Mouse (Mus musculus): ENCODE measurements at regions not wholly inside any gene's neighbourhood (a gene's known extent, or its start where the extent isn't known, plus 50 kb on each side); places are given as distances from the start of the nearest gene placed in this dataset.
"Not testable (repeated sequence)": the region's sequence is repeated elsewhere in the genome, so short reads cannot be mapped to it uniquely, and the experiment has no call there.

DNA sequence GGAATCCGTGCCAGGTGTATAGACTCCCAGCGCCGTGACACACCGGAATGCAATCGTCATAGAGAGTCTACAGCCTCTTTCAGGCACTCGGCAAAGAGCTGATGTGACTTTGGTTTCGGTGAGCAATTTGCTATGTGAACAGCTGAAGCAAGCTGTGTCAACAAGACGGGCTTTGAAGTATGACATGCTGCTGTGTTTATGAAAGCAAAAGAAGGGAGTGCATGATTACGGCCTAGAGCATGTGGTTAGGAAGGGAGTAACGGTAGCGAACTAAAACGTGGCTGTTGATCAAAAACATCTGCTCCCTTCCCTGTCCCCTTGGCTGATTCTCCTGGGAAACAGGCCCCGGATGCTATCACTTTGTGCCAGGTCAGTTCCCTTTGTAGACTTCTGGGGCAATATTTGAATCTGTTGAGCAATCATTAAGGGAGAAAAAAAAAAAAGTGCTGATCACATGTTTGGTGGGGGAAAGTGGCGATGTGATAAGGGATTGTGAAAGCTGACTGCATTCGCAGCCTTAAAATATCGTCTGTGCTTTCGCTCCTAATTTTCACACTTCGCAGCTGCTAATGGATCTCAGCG is 764.3 kb downstream of the Robo2 start:
- peak; percentile 56 for DNase-seq

DNA sequence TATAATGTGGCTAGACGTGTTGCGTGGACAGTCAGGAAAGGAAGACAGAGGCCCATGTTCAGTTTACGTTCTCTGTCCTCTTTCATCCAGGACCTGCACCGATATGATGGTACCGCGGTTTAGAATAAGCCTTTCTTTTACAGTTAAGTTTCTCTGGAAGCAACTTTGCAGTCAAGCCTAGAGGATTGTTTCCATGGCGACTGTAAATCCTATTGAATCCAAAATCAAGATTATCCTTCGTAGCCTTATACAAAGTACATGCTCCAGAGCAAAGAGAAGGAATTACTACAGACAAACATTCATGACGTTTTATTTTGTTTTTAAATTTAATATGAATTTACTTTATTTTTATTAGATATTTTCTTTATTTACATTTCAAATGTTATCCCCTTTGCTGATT is 798.6 kb downstream of the Robo2 start:
- DNase-seq, result no peak

DNA sequence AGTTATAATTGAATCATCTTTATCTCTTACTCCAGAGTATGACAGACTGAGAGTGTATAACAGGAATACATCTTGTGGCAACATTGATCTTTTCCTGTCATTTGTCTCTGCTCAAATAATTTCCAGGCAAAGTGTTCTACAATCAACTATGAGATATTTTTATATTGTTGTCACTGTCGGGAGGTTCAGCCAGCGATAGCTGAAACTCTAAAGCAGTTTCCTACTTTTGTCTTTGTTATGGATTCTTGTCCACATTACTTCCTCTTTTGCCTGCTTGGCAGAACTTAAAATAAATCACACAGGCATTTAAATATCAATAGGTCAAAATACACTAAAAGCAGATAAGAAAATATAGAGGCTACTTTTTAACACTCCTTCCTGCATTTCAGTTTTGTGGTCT is 820.2 kb downstream of the Robo2 start:
- DNase-seq, result peak; percentile 3

DNA sequence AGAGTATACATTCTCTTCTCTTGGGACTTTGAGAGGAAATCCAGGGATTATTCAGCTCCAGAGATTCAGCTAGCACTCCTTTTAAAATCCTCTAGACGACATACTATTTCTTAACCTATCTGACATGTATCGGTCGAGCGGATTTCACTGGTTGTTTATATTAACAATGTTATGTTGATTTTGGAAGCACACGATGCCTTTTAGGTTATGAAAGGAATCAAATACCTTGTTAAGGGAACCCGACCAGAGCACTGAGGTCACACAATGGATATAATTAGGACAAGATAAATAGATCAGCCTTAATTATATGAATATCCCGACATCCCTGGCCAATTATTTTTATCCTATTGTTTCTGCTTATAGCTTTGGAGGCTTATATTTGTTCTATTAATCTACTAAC is 850.4 kb downstream of the Robo2 start:
- no peak for DNase-seq

DNA sequence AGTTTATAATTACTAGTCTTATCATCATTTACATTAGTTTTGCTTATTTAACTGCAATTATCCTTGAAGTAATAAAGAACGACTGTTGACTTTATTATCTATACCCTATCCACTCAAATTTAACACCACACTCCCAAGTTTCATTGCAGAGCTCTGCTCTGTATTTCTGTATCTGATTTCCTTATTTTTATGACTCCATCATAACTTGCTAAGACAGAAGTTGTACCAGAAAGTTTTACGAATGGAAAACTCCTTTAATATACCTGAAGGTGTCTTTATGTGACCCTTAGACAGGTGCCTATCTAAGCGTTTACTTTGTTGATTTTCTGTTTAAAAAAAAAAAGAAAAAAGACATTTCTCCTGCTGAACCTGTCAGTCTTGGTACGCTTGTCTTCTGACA is 854.7 kb downstream of the Robo2 start:
- DNase-seq, result no peak

DNA sequence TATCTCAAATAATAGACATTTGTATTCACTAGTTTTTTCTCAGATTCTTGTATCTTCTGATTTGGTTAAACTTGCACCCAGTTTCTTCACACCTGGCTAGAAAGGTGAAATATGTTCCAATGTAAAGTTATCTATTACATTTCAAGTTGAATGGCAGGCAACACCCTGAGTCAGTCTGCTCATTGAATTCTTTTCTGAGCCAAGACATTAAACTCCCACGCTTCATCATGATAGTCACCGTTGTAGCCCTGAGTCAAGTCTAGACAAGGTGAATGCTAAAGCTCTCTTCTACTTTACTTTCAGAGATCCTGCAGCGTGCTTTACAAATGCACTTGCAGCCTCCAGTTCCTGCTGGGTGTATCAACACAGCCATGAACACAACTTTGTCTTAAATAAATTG is 868.0 kb downstream of the Robo2 start:
- DNase-seq, result no peak

DNA sequence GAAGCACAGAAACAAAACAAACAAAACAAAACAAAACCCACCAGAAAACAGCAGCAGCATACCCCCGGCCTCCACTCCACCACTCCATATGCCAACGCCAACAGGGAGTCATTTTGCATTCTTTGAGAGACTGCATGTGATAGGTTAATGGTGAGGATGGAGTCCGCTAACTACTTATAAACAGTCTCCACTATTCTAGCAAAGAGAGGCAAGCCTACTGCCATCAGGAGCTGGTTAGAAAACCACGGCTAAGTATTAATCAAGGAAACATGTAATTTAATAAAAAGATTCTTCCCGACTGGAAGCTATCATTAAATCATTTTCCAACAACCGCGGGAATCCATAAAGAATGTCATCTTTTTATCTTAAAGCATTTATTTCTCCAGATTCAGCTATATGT is 873.6 kb downstream of the Robo2 start:
- DNase-seq, result no peak

DNA sequence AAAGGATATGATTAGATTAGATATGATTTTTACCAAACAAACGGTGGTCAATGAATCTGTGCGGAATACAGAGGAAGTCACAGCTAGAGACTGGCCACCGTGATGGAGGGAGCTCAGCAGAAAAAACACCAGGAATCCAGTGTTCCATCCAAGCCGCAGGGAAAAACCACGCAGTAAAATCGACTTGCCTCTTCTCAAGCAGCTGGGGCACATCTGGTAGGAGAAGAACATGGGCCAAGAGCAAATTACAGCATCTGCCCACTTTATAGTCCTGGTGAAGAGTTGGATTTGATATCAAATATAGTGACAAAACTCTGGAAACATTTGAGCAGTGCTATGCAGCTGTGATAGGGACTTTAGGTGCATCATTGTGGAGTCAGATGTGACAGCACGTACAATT is 874.1 kb downstream of the Robo2 start:
- peak; percentile 2 for DNase-seq

DNA sequence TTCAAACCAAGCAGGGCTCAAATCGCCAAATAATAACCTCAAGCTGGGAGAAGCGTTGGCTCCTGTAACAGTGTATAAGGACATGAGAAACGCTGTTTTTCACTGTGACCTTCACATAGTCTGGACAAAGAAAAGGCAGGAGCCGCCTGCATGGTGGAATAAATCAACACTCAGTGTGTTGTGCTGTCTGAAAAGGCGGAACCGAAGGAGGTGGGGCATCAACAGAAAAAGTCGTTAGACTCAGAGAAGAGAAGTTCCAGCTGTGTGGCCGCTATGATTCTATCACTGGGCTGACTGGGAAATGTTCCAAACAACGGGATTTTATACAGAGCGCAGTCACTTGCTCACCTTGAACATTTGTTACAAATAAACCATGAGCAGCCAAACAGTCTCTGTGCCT is 881.4 kb downstream of the Robo2 start:
- peak; percentile 43 for DNase-seq

DNA sequence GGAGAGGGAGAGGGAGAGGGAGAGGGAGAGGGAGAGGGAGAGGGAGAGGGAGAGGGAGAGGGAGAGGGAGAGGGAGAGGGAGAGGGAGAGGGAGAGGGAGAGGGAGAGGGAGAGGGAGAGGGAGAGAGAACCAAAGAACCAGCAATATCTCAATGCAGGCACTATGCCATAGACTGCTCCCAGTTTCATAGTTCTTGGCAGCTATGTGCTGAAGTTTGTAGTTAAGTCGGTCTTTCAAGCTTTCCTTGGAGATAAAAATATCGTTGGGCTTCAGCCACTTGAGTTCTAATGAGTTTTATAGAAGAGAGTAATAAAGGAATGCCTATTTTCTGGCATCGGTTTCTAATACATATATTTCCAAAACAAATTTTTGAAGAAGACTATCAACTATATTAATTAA is 888.7 kb downstream of the Robo2 start:
- DNase-seq, result not testable (repeated sequence)

DNA sequence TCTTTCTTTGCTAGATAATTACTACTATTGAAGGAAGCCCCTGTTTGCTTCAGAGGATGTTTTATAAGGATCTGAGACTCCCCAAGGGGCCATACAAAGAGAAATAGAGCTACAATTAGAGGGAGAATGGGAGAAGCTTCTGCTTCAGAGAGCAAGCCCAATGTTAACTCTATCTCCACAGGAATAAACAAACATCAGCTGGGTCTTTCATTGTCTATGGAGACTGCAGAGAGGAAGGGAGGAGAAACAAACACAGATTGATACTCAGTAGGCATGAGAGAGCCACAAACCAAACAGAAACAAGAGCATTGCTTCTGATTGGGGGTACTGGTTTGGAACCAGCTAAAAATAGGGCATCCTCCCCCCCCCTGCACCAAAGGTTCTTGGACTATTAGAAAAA is 906.9 kb downstream of the Robo2 start:
- DNase-seq, result no peak

DNA sequence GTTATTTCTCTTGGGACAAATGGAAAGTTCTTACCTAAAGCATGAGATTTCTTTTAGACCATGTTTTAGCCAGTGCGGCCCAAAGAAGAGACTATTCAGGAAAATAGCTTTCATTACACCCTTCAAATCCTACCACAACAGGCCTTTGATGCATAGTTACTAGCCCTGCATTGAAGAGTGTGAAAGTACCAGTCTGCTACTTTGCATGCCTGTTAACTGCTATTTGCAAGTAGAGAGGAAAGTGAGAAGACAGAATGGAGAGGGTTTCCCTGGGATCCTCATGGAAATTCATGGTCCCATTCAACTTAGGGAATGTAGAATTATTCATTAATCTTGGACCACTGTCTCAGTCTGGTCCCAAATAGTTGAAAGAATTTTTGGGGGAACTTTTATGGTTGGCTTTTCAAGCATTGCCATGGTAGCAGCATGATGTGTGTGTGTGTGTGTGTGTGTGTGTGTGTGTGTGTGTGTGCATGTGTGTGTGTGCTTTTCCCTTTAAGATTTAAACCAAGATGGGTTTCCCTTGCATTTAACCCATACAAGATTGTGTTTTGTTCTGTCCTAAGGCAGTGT is 912.9 kb downstream of the Robo2 start:
- no peak for DNase-seq

DNA sequence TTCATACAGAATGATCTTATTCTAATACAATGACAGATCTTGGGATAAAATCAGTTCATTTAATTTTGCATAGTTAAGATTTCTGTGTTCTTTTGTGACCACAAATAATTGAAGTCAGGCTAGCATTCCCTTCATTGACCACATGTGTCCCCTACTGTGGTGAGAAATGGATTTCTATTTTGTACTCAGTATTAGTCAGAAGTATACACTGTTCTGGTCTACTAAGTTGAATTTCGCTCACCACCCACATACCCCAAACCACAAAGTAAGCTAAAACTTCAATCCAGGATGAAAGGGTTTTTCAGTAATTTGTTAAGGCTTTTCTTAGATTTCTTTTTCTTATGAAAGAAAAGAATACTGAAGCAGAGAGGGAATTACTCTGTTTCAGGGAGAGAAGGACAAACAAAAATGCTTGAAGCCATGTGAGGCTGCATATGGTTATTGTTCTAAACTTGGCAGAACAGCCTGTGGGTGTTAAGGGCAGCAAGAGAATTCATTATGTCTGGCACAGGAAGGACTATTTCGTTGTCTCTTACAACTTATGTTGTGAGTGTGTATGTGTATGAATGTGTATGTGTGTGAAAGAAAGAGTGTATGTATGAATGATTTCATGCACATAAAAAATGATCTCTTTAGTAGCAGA is 928.3 kb downstream of the Robo2 start:
- no peak for DNase-seq

DNA sequence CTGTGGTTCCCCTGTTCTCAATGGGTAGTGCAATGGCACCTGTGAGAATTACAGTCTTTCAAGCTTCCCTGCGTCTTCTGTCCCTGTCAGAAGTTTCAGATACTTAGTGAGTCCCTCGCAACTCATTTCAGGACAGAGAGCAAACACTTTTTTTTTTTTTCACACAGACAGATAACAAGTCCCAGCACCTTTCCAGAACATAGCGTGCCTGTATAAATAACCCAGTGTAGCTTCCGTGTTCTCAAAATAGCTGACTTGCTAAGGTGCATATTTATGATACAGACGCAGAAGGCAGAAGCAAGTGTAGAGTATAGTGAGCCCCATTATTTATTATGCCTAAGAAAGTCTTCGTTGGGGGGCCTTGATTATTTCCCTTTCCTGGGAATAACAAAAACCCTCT is 929.4 kb downstream of the Robo2 start:
- DNase-seq, result no peak

DNA sequence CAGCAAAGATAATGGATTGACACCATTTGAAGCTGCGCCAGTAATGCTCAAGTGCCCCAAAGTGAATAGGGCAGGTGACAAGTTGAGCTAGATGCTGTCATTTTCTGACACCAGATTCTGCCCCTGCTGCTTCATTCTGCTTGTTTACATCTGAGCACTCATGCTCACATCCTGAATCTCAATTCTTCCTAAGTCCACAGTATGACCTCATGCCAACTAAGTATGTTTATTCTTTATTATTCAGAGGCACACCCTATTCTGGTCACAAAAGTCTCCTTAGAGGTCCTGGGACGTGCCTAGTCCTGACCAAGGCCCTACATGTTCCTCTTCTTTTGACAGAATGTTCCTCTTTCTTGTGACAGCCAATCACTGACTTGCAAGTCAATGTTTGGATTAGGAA is 938.1 kb downstream of the Robo2 start:
- no peak for DNase-seq

DNA sequence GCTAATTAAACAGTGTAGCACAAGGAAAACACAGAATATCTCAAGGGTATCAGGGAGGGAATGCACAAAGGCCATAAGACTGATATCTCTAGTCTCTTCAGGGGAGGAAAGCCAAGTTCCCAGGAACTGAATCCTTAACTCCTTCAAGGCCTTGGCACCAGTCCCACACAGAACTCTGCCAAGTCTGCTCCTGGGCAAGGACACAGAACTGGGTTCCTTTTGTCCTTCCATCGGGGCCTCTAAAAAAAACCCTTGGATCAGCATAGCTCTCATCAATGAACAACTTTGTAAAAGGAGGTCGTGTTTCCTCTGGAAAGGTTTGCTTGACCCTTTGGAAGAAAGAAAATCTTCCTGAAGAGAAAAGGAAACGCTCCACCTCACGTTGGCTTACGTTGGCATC is 940.1 kb downstream of the Robo2 start:
- peak; percentile 25 for DNase-seq

DNA sequence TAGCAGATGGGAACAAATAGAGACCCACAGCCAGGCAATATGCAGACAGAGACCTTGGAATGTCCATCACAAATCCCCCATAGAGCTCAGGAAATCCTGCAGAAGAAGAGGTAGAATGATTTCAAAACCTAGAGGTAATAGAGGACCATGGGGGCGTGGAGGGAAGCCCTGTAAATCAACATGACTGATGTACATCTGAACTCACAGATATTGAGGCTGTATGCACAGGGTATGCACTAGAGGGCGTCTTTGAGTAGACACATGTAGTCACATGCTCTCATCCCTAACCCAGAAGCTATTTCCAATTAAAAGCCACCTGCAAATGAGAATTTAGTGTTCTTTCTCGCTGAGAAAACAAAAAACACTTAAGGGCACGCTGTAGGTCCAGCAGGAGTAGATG is 941.1 kb downstream of the Robo2 start:
- no peak for DNase-seq

DNA sequence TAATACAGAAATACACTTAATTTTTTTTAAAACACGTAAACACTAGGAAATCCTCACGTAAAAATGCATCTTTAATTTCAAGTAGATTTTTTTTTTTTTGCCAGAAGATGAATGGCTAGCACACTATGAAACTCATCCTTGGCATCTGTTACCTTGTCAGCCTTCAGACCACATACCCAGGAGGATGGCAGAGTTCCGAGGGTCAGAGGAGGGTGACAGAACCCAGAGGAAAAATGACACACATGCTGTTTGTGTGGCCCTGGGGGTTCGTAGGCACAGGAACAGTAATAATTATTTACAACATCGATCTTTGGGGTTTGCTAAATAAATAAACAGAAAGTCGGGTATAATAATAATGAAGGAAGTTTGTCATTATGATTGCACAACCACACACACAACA is 945.3 kb downstream of the Robo2 start:
- DNase-seq, result no peak

DNA sequence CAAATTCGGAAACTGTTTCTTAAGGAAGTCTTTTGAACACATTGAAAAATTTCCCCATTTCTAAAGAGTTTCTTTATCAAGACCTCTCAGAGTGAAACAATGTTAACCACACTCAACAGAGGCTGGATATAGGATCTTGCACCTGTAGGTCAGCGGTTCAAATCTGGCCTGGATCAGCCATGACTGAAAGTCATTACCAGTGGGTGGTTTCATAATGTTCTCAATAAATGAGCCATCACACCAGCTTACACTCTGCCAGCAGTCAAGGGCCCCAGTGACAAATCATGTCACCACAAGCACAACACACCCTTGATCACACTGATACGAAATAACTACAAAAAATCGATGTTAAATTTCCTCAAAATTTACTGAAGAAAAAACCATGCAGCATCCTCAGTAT is 949.1 kb downstream of the Robo2 start:
- DNase-seq, result no peak

DNA sequence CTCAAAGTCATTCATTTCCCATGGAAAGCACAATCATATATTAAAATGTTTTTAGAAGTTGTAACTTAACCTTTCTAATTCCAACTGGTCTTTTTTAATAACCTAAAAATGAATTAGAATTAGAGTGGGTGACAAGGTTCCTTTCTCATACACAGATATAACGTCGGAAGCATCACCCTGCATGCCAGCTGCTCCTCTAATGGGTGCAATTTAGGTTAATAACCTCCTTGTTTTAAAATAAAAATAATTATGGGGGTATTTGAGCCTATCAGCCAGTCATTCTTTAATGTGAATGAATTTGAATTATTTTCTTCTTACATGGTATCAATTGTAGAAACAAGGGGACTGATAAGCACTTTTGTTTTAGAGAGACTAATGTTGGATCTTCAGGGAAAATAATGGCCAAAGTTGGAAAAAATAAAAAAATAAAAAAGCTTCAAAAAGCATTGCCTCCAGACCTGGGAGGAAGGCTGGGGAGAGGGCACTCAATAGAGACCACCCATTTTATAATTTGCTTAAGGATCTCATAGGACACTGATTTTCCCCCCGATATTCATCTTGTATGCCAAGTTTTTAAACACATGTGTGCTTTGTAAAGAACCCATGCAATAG is 960.9 kb downstream of the Robo2 start:
- DNase-seq, result no peak

DNA sequence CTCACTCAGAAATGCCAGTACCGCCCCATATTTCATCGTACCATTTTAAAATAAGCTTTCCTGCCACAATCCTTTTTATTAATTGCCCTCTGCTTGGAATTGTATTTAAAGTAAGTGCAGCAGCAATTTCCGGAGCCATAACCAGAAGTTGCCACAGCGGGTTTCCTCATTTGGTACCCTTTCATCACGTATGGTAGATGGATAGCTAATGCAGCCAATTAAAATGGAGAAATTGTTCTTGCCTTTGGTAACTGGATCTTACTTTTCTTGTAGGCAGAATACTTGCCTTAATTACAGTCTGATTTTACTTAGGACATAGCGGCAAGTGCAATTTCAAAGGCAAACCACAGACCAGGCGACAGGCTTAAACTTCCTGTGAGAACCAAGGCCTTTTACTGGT is 961.8 kb downstream of the Robo2 start:
- no peak for DNase-seq

DNA sequence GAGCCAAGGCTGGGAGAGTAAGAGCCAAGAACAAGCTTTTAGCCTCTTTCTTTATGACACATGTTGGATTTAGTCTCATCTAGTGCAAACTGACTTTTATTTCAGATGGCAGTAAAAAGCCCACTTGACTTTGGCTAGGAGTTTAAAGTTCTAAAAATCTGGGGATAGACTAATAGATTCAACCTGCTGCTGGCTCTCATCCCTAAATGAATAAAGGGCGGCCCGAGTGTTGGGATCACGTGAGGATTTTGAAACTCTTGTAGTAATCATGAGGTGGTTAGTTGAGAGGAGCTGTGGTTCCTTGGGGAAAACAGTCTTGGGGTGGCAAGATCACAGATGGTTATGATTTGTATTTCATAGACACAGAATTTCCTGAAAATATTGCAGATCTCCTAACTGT is 975.9 kb downstream of the Robo2 start:
- no peak for DNase-seq

DNA sequence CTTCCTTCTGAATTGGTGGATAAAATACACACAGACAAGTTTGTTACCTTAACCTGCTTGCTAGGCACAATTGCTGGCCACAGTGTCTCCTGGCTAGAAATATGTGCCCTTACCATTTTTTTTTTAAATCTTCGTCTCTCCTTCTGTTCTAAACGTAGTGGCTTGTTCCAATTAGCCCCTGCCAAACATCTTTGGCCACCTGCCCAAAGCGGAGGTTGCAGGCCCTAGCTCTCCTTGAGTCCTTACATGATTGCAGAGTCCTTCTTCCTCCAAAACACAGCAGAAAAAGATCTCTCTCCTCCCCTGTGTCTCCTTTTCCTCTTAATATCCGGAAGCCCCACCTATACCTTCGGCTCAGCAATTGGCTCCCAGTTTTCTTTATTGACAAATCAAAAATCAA is 986.8 kb downstream of the Robo2 start:
- no peak for DNase-seq

DNA sequence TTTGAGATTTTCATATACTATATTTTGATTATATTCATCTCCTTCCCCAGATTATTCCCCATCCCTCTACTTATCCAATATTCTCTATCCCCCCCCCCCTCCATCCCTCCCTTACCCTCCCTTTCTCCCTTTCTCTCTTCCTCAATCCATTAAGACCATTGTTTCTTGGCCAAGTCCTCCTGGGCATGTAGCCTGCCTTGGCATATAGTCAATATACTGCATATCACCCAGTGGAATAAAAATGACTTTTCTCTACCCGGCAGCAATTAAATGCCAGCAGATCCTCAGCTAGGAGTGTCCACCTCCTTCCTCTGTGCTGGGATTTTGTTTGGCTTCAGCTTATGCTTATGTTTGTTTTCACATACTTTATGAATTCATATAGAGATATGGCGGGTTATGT is 987.3 kb downstream of the Robo2 start:
- no peak for DNase-seq

DNA sequence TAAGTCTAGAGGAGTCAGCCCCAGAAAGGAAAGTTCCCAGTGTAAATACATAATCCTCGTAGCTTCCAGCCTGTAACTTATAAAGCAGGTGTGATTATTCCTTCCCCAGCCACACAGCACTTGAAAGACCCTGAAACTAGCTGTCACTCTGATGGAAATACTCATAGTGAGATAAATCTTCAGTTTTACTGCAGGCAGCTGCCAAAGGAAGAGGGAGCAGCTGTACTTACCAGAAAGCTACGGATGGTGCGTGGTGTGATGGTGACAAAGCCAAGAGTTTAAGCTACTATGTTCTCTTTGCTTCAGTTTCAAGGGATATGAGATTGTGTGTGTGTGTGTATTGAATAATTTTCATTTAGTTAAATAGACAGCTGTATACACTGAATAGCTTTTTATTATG is 1007.1 kb downstream of the Robo2 start:
- no peak for DNase-seq

Data from kidney, postnatal 14 days (tissue).